Mouse (Mus musculus): ENCODE data around the gene Pcgf2. TPM values are rescaled to one million over a fixed set of nuclear protein-coding genes. Genes with fewer than 3 reads are reported as not detected.
"Not testable (repeated sequence)": the region's sequence is repeated elsewhere in the genome, so short reads cannot be mapped to it uniquely, and the experiment has no call there.

Pcgf2 gene
- polyA plus RNA-seq (2012; rRNA removed) = 33.7 and 43.8 TPM in 2 replicates

GRCm38 (mm10) chr11:97700003-97700745 is at the start of gene Pcgf2:
Pcgf2 (minus strand) TSS chr11:97700497.
- DNase-seq (ENCODE audit: low read depth) = no peak

GRCm38 (mm10) chr11:97748496-97748895 is 48.2 kb upstream of the Pcgf2 start:
- DNase-seq (ENCODE audit: low read depth) = no peak

- DNase-seq (ENCODE audit: low read depth) = no peak
Measured at GRCm38 (mm10) chr11:97747773-97748172, 47.5 kb upstream of the Pcgf2 start.

GRCm38 (mm10) chr11:97745331-97745721 is 45.0 kb upstream of the Pcgf2 start:
- DNase-seq (ENCODE audit: low read depth) = no peak

- peak; percentile 89 for DNase-seq (ENCODE audit: low read depth)
Measured at GRCm38 (mm10) chr11:97744718-97745330, 44.5 kb upstream of the Pcgf2 start.

GRCm38 (mm10) chr11:97744063-97744717 is 43.9 kb upstream of the Pcgf2 start, which contains the start of gene Pip4k2b:
Pip4k2b (minus strand) TSS chr11:97744704.
- DNase-seq (ENCODE audit: low read depth) = no peak

- DNase-seq (ENCODE audit: low read depth) = no peak
Measured at GRCm38 (mm10) chr11:97743423-97743822, 43.1 kb upstream of the Pcgf2 start.

- no peak for DNase-seq (ENCODE audit: low read depth)
Measured at GRCm38 (mm10) chr11:97742591-97742990, 42.3 kb upstream of the Pcgf2 start.

- no peak for DNase-seq (ENCODE audit: low read depth)
Measured at GRCm38 (mm10) chr11:97742157-97742556, 41.9 kb upstream of the Pcgf2 start.

GRCm38 (mm10) chr11:97740190-97740589 is 39.9 kb upstream of the Pcgf2 start:
- DNase-seq (ENCODE audit: low read depth) = no peak

GRCm38 (mm10) chr11:97739155-97739554 is 38.9 kb upstream of the Pcgf2 start:
- DNase-seq (ENCODE audit: low read depth) = no peak

- no peak for DNase-seq (ENCODE audit: low read depth)
Measured at GRCm38 (mm10) chr11:97738703-97739102, 38.4 kb upstream of the Pcgf2 start.

- peak; percentile 92 for DNase-seq (ENCODE audit: low read depth)
Measured at GRCm38 (mm10) chr11:97737600-97737999, 37.3 kb upstream of the Pcgf2 start.

GRCm38 (mm10) chr11:97736645-97737044 is 36.3 kb upstream of the Pcgf2 start:
- DNase-seq (ENCODE audit: low read depth) = no peak

- DNase-seq (ENCODE audit: low read depth) = not testable (repeated sequence)
Measured at GRCm38 (mm10) chr11:97734810-97735209, 34.5 kb upstream of the Pcgf2 start.

GRCm38 (mm10) chr11:97733689-97734088 is 33.4 kb upstream of the Pcgf2 start:
- DNase-seq (ENCODE audit: low read depth) = no peak

GRCm38 (mm10) chr11:97728730-97729129 is 28.4 kb upstream of the Pcgf2 start:
- no peak for DNase-seq (ENCODE audit: low read depth)

- DNase-seq (ENCODE audit: low read depth) = no peak
Measured at GRCm38 (mm10) chr11:97728311-97728710, 28.0 kb upstream of the Pcgf2 start.

GRCm38 (mm10) chr11:97723709-97724108 is 23.4 kb upstream of the Pcgf2 start:
- no peak for DNase-seq (ENCODE audit: low read depth)

- DNase-seq (ENCODE audit: low read depth) = no peak
Measured at GRCm38 (mm10) chr11:97721338-97721737, 21.0 kb upstream of the Pcgf2 start.

GRCm38 (mm10) chr11:97719041-97719440 is 18.7 kb upstream of the Pcgf2 start:
- DNase-seq (ENCODE audit: low read depth) = no peak

- no peak for DNase-seq (ENCODE audit: low read depth)
Measured at GRCm38 (mm10) chr11:97718281-97718860, 18.1 kb upstream of the Pcgf2 start.
